Mouse (Mus musculus) neural tube, embryonic 14.5 days (tissue): ENCODE measurements around the gene Serpine1. TPM values are rescaled to one million over a fixed set of nuclear protein-coding genes. Genes with fewer than 3 reads are reported as not detected.
"Not testable (repeated sequence)": the region's sequence is repeated elsewhere in the genome, so short reads cannot be mapped to it uniquely, and the experiment has no call there.

Experiments
- ATAC-seq: fragments of 200-750 bp; cut with Nextera tagmentation; 2 replicates; pipeline ENCODE4 v1.8.0; 2017; ENCODE audit warnings: low read depth, mild to moderate bottlenecking, moderate TSS enrichment, moderate library complexity
- H3K27ac ChIP-seq: fragments of 300-500 bp; sonication (generic); 2 replicates; pipeline ENCODE4 v1.5.1; 2014; ENCODE audit warnings: low read depth, mild to moderate bottlenecking, control low read depth, low read length, moderate library complexity, mixed read lengths
- H3K27me3 ChIP-seq: fragments of 300-500 bp; sonication (generic); 2 replicates; pipeline ENCODE4 v1.6.1; 2014; ENCODE audit warnings: low read length; ENCODE audit not compliant: control insufficient read depth, insufficient read depth
- H3K36me3 ChIP-seq: fragments of 300-500 bp; sonication (generic); 2 replicates; pipeline ENCODE4 v1.6.1; 2014; ENCODE audit warnings: low read length, mixed read lengths; ENCODE audit not compliant: control insufficient read depth, insufficient read depth
- H3K4me1 ChIP-seq: fragments of 300-500 bp; sonication (generic); 2 replicates; pipeline ENCODE4 v1.6.1; 2014; ENCODE audit warnings: low read length; ENCODE audit not compliant: control insufficient read depth, insufficient read depth
- H3K4me2 ChIP-seq: fragments of 300-500 bp; sonication (generic); 2 replicates; pipeline ENCODE4 v1.6.1; 2014; ENCODE audit warnings: mild to moderate bottlenecking, low read depth, low read length, control low read depth
- H3K4me3 ChIP-seq: fragments of 300-500 bp; sonication (generic); 2 replicates; pipeline ENCODE4 v1.5.1; 2014; ENCODE audit warnings: low read depth, low read length, control low read depth, mixed read lengths
- H3K9ac ChIP-seq: fragments of 300-500 bp; sonication (generic); replicated peaks from 2 replicates; pipeline ENCODE4 v1.6.1; 2014; ENCODE audit warnings: low read depth, mild to moderate bottlenecking, control low read depth, low read length, mixed read lengths
- H3K9me3 ChIP-seq: fragments of 300-500 bp; sonication (generic); 2 replicates; pipeline ENCODE4 v1.6.1; 2016; ENCODE audit warnings: low read length; ENCODE audit not compliant: control insufficient read depth
- WGBS: fragments of 180-500 bp; shearing (Covaris S2); extraction: QIAGEN DNeasy Blood & Tissue Kit; methylation state at CpG from one replicate; pipeline ENCODE4 v1.1.7; 2014; 5-methylcytosine and 5-hydroxymethylcytosine counted together
- polyA plus RNA-seq: library from polyadenylated mRNA; unstranded; fragments of >200 nt; fragmentation: Nextera tagmentation; extraction: Ambion mirVana; gene quantifications from 2 replicates; pipeline ENCODE4 v1.2.1, GENCODE M21; 2014

The Serpine1 gene
- polyA plus RNA-seq: 0.30 and 0.44 TPM in 2 replicates

- no peaks in the 10 kb centered on the region for H3K27me3 ChIP-seq
- peak within 1 kb of the TSS; percentile 43 for H3K4me2 ChIP-seq
- WGBS: 19% methylated on average over 23 of the region's 23 CpGs
- peak; percentile 82; the same call in 1 of the 2 replicates for ATAC-seq
- no peaks in the 10 kb centered on the region for H3K4me1 ChIP-seq
- H3K4me3 ChIP-seq: peak within 1 kb of the TSS; percentile 20
- H3K9ac ChIP-seq: no peak within 1 kb of the TSS
- no peak within 1 kb of the TSS for H3K27ac ChIP-seq
- H3K9me3 ChIP-seq: no peaks in the 10 kb centered on the region
- H3K36me3 ChIP-seq: no peaks in the 10 kb centered on the region
Observed at GRCm38 (mm10) chr5:137072079-137072960, at the start of gene Serpine1. Gene Serpine1, minus strand, starts transcription at chr5:137072268.

DNA sequence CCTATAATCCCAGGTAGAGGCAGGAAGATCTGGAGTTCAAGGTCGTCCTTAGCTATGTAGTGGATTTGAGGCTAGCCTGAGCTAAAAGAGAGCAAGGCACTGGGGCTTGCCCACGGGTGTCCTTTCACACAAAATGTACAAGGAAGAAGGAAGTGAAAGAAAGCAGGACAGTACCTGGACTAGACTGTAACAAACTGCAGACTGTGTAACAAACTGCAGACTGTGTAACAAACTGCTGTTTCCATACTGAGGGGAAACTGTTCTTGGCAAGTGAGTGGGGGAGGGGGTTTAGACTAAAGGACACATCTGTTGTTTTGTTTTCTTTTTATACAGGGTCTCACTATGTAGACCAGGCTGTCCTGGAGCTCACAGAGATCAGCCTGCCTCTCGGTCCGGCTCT, 49.2 kb upstream of the Serpine1 start:
- no peak overlapping the region for H3K4me2 ChIP-seq
- H3K27me3 ChIP-seq: no peaks in the 10 kb centered on the region
- WGBS: 83% methylated on average over 4 of the region's 4 CpGs
- no peak overlapping the region for H3K27ac ChIP-seq
- no peaks in the 10 kb centered on the region for H3K36me3 ChIP-seq
- ATAC-seq: no peak
- H3K9me3 ChIP-seq: no peaks in the 10 kb centered on the region
- no peak overlapping the region for H3K4me3 ChIP-seq
- no peak overlapping the region for H3K9ac ChIP-seq
- peaks cover 5% of the 10 kb centered on the region; the same call in 1 of the 2 replicates for H3K4me1 ChIP-seq

GRCm38 (mm10) chr5:137118878-137119277, 46.8 kb upstream of the Serpine1 start:
- Histone ChIP-seq H3K4me3 (no peak overlapping the region), H3K4me1 (peaks cover 5% of the 10 kb centered on the region; the same call in 1 of the 2 replicates), H3K9ac (no peak overlapping the region), H3K36me3 (no peaks in the 10 kb centered on the region), H3K27me3 (no peaks in the 10 kb centered on the region), H3K27ac (no peak overlapping the region), H3K4me2 (no peak overlapping the region), H3K9me3 (no peaks in the 10 kb centered on the region)
- no peak for ATAC-seq
- 76% methylated on average over 4 of the region's 4 CpGs for WGBS

- not testable (repeated sequence) for H3K36me3 ChIP-seq, H3K27me3 ChIP-seq, H3K27ac ChIP-seq, H3K9me3 ChIP-seq, H3K4me3 ChIP-seq, H3K4me2 ChIP-seq, H3K9ac ChIP-seq, ATAC-seq, H3K4me1 ChIP-seq
- WGBS: 82% methylated on average over 3 of the region's 3 CpGs
Observed at GRCm38 (mm10) chr5:137117994-137118393, 45.9 kb upstream of the Serpine1 start.

DNA sequence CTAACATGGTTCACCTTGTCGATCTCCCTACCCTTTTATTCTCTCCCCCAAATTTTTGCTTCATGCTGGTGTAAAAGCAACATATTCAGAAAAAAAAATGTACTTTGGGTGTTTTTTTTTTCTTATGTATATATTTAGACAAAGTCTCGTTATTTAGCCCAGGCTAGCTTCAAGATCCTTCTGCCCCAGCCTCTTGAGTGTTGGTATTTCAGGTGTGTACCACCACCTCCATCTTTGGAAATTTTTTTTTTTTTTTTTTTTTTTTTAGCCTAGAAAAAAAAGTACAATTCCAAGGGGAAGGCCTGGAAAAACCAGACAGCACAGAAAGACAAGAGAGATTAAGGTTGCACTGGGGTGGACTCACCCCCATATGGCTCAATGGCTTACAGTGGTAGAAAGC, 44.9 kb upstream of the Serpine1 start:
- no peaks in the 10 kb centered on the region for H3K36me3 ChIP-seq
- no peak overlapping the region for H3K27ac ChIP-seq
- H3K4me1 ChIP-seq: no peaks in the 10 kb centered on the region
- ATAC-seq: no peak
- H3K4me2 ChIP-seq: no peak overlapping the region
- no peaks in the 10 kb centered on the region for H3K9me3 ChIP-seq
- H3K27me3 ChIP-seq: no peaks in the 10 kb centered on the region
- no peak overlapping the region for H3K4me3 ChIP-seq
- 82% methylated on average over 2 of the region's 2 CpGs for WGBS
- no peak overlapping the region for H3K9ac ChIP-seq

- Histone ChIP-seq H3K9me3 (no peaks in the 10 kb centered on the region), H3K9ac (peak within 1 kb of the TSS; percentile 48; the same call in 1 of the 2 replicates), H3K4me3 (peak within 1 kb of the TSS; percentile 32), H3K4me1 (no peaks in the 10 kb centered on the region), H3K4me2 (peak within 1 kb of the TSS; percentile 48), H3K27ac (no peak within 1 kb of the TSS), H3K27me3 (no peaks in the 10 kb centered on the region), H3K36me3 (no peaks in the 10 kb centered on the region)
- WGBS: 12% methylated on average over 29 of the region's 29 CpGs
- peak; percentile 24; the same call in 1 of the 2 replicates for ATAC-seq
Observed at GRCm38 (mm10) chr5:137115866-137116847, 44.1 kb upstream of the Serpine1 start, which contains the start of gene Trim56. Gene Trim56, minus strand, starts transcription at chr5:137116209.

DNA sequence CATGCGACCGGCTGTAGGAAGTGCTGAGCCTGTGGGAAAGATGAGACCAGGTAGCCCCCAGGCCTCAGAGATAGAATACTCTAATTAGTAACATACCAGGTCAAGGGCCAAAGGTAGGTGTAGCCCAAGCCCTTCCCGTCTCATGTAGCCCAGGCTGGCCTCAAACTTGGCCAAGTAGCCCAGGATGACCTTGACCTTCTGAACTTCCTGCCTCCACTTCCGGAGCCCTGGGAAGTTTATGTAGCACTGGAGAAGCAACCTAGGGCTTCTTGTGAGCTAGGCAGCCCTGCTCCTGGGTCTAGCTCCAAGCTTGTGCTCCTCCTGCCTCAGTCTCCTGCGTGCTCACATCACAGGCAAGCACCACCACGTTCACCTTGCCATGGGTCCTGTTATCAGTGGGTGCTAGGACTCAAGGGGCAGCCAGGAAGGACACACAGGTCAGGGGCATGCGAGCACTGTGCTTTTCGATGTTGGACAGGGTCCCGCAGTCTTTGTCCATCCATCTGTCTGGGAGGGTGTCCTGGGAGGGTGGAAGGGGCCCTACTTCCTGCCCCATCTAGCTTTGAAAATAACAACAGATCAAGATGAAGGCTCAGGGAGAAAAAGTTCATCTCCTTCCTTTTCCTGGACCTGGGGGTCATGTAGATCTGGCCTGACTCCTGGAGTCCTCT, 43.0 kb upstream of the Serpine1 start:
- Histone ChIP-seq H3K9ac (no peak overlapping the region), H3K4me1 (no peaks in the 10 kb centered on the region), H3K4me3 (peak overlapping the region; percentile 32; the same call in 1 of the 2 replicates), H3K27me3 (no peaks in the 10 kb centered on the region), H3K9me3 (no peaks in the 10 kb centered on the region), H3K27ac (no peak overlapping the region), H3K36me3 (no peaks in the 10 kb centered on the region), H3K4me2 (peak overlapping the region; percentile 48; the same call in 1 of the 2 replicates)
- ATAC-seq: no peak
- WGBS: 90% methylated on average over 9 of the region's 9 CpGs

DNA sequence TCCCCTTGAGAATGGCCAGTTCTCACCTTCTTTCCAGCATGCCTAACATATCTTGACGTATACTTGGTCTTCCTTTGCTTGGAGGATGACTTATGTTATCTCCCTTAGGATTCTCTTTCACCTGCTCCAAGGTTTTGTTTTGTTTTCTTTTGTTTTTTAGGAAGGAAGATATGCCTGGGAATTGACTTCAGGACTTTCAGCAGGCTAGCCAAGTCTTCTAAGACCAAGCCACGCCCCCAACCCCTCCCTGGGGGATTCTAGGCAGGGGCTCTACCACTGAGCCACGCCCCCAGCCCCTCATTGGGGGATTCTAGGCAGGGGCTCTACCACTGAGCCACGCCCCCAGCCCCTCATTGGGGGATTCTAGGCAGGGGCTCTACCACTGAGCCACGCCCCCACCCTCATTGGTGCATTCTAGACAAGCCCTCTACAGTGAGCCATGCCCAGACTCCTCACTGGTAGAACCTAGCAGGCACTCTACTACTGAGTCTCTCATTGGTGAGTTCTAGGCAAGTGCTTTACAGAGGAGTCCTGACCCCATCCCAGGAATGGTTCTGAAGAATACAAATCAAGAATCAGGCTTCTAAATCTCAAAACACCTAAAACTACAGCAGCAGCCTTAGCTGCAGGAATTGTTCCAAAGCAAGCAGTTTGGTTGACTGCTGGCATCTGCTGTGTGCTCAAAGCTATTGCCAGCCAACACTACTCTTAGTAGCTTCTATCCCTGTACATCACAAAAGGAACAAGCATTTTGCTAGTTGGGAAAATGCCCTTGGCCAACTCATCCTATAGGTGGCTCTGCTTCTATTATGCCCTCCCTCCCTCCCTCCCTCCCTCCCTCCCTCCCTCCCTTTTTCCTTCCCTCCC, 39.7 kb upstream of the Serpine1 start:
- 81% methylated on average over 5 of the region's 5 CpGs for WGBS
- H3K9ac ChIP-seq: no peak overlapping the region
- H3K4me3 ChIP-seq: no peak overlapping the region
- ATAC-seq: no peak
- no peak overlapping the region for H3K27ac ChIP-seq
- H3K4me2 ChIP-seq: no peak overlapping the region
- no peaks in the 10 kb centered on the region for H3K27me3 ChIP-seq
- no peaks in the 10 kb centered on the region for H3K36me3 ChIP-seq
- no peaks in the 10 kb centered on the region for H3K9me3 ChIP-seq
- no peaks in the 10 kb centered on the region for H3K4me1 ChIP-seq
